Mouse (Mus musculus) liver, embryonic 14.5 days (tissue): ENCODE measurements around the gene Zgpat. TPM values are rescaled to one million over a fixed set of nuclear protein-coding genes. Genes with fewer than 3 reads are reported as not detected.

Source experiments
- ATAC-seq: fragments of 200-750 bp; cut with Nextera tagmentation; 2 replicates; pipeline ENCODE4 v1.8.0; 2017; ENCODE audit warnings: moderate number of reproducible peaks, mild to moderate bottlenecking, moderate library complexity; ENCODE audit not compliant: insufficient read depth
- DNase-seq, 3 experiments: peaks; one replicate each; pipeline ENCODE4 v3.0.0-alpha.2; 2012 to 2013; ENCODE audit warnings: low read depth in 3 of 3, low spot score in 3 of 3
- H3K27ac ChIP-seq: fragments of 300-500 bp; sonication (generic); 2 replicates; pipeline ENCODE4 v1.5.1; 2014; ENCODE audit warnings: moderate library complexity, mild to moderate bottlenecking, control low read depth, inconsistent platforms
- H3K27me3 ChIP-seq: fragments of 300-500 bp; sonication (generic); 2 replicates; pipeline ENCODE4 v1.6.1; 2014; ENCODE audit warnings: mild to moderate bottlenecking, low read length, moderate library complexity; ENCODE audit not compliant: control insufficient read depth, insufficient read depth
- H3K36me3 ChIP-seq: fragments of 300-500 bp; sonication (generic); replicated peaks from 2 replicates; pipeline ENCODE4 v1.6.1; 2014; ENCODE audit warnings: low read depth; ENCODE audit not compliant: control insufficient read depth, insufficient read depth
- H3K4me1 ChIP-seq, 2 experiments: fragments of 200-500 bp in 1 of 2; fragments of 300-500 bp in 1 of 2; sonication (generic) in 1 of 2; replicated peaks; 2 replicates each; pipeline ENCODE4 v1.6.1; 2012 to 2014; ENCODE audit warnings: antibody characterized with exemption in 1 of 2, inconsistent platforms in 1 of 2, low read length in 1 of 2; ENCODE audit not compliant: control insufficient read depth in 2 of 2, insufficient read depth in 2 of 2
- H3K4me2 ChIP-seq: fragments of 300-500 bp; sonication (generic); 2 replicates; pipeline ENCODE4 v1.6.1; 2014; ENCODE audit warnings: low read depth, mild to moderate bottlenecking, control low read depth, moderate library complexity
- H3K4me3 ChIP-seq, 2 experiments: fragments of 200-500 bp in 1 of 2; fragments of 300-500 bp in 1 of 2; sonication (generic) in 1 of 2; 2 replicates each; pipeline ENCODE4 v1.5.1; 2012 to 2014; ENCODE audit warnings: low read depth in 2 of 2, low read length in 2 of 2, mild to moderate bottlenecking in 2 of 2, control low read depth in 1 of 2, inconsistent platforms in 1 of 2, moderate library complexity in 1 of 2; ENCODE audit not compliant: insufficient read depth in 1 of 2
- H3K9ac ChIP-seq: fragments of 300-500 bp; sonication (generic); replicated peaks from 2 replicates; pipeline ENCODE4 v1.6.1; 2014; ENCODE audit warnings: mild to moderate bottlenecking, control low read depth, moderate library complexity
- H3K9me3 ChIP-seq: fragments of 300-500 bp; sonication (generic); 2 replicates; pipeline ENCODE4 v1.6.1; 2016; ENCODE audit warnings: low read length, mixed read lengths; ENCODE audit not compliant: control insufficient read depth
- CTCF ChIP-seq: IDR thresholded peaks from 2 replicates; pipeline ENCODE4 v1.5.1; 2016; ENCODE audit warnings: antibody characterized with exemption, low read depth, control low read depth
- EP300 ChIP-seq: IDR thresholded peaks from 2 replicates; pipeline ENCODE4 v1.6.1; 2016; ENCODE audit warnings: antibody characterized with exemption, low read depth
- WGBS: fragments of 180-500 bp; shearing (Covaris S2); extraction: QIAGEN DNeasy Blood & Tissue Kit; methylation state at CpG from one replicate; pipeline ENCODE4 v1.1.7; 2014; ENCODE audit not compliant: insufficient replicate concordance; 5-methylcytosine and 5-hydroxymethylcytosine counted together
- polyA plus RNA-seq, 2 experiments: library from polyadenylated mRNA; depleted of rRNA in 1 of 2; stranded (reverse) in 1 of 2; unstranded in 1 of 2; fragments of >200 nt; fragmentation: Nextera tagmentation in 1 of 2; extraction: Ambion mirVana in 1 of 2; gene quantifications; 2 replicates each; pipeline versions ENCODE4 v1.2.1 to v1.2.3; 2012 to 2014

The Zgpat gene
- polyA plus RNA-seq, 2 experiments: 8.4 to 8.8 TPM

DNA sequence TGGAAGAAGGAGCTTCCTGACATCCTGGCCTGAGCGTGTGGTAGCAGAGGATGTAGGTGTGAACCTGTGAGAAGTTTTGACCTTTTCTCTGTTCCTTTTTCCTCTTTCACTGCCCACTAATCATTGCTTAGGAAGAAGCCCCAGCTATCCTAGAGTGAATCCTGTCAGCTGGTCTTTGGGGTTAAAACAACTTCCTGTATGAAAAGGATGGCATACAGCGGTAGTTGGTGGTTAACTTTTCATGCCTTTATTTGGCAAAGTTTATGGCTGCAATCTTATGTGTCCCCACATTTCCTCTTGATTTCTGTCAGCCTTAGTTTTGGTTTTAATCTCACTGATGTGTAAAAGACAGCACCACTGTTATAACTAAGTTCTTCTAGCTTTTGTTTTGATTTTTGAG is 12.5 kb downstream of the Zgpat start:
- 32% methylated on average over 2 of the region's 2 CpGs for WGBS
- TF ChIP-seq EP300 (no peak), CTCF (no peak)

GRCm38 (mm10) chr2:181378701-181379100 is 14.0 kb downstream of the Zgpat start:
- no peak for ATAC-seq
- Histone ChIP-seq H3K9ac (no peak overlapping the region), H3K36me3 (peaks cover 24% of the 10 kb centered on the region), H3K4me1 (peaks cover under 1 to 4% of the 10 kb centered on the region in 2 experiments; a peak in 3 of 4 replicates), H3K4me3 (no peak overlapping the region), H3K27ac (no peak overlapping the region), H3K4me2 (no peak overlapping the region), H3K27me3 (no peaks in the 10 kb centered on the region), H3K9me3 (no peaks in the 10 kb centered on the region)
- no peak for DNase-seq
- WGBS: 74% methylated on average over 5 of the region's 5 CpGs
- no peak for TF ChIP-seq CTCF
- TF ChIP-seq EP300: no peak

More for the DNA sequence above, 12.5 kb downstream of the Zgpat start:
- no peak overlapping the region for H3K27ac ChIP-seq
- H3K4me1 ChIP-seq: peaks cover 3 to 6% of the 10 kb centered on the region in 2 experiments; a peak in 3 of 4 replicates
- no peak for ATAC-seq
- DNase-seq: no peak
- H3K4me2 ChIP-seq: no peak overlapping the region
- H3K27me3 ChIP-seq: no peaks in the 10 kb centered on the region
- no peaks in the 10 kb centered on the region for H3K9me3 ChIP-seq
- no peak overlapping the region for H3K4me3 ChIP-seq
- no peak overlapping the region; the same call in 1 of the 2 replicates for H3K9ac ChIP-seq
- peaks cover 20% of the 10 kb centered on the region for H3K36me3 ChIP-seq

- Histone ChIP-seq H3K27ac (no peak within 1 kb of the TSS), H3K4me3 (no peak within 1 kb of the TSS), H3K9me3 (no peaks in the 10 kb centered on the region), H3K4me1 (0 out of 4 replicates have a peak, but pooled peaks cover 0 to 2% of the 10 kb centered on the region in 2 experiments), H3K9ac (no peak within 1 kb of the TSS), H3K27me3 (no peaks in the 10 kb centered on the region), H3K4me2 (no peak within 1 kb of the TSS), H3K36me3 (peaks cover 24% of the 10 kb centered on the region)
- DNase-seq (no peak), ATAC-seq (no peak)
- WGBS: 85% methylated on average over 12 of the region's 12 CpGs
- TF ChIP-seq EP300: no peak
- no peak for TF ChIP-seq CTCF
These were observed 15.1 kb downstream of the Zgpat start, which contains the start of gene Lime1 for GRCm38 (mm10) chr2:181379778-181380177. Gene Lime1, plus strand, starts transcription at chr2:181380078.

GRCm38 (mm10) chr2:181380251-181380650 is 15.5 kb downstream of the Zgpat start:
- TF ChIP-seq CTCF: no peak
- TF ChIP-seq EP300: no peak
- Histone ChIP-seq H3K36me3 (peaks cover 24% of the 10 kb centered on the region), H3K4me1 (0 out of 4 replicates have a peak, but pooled peaks cover 0 to 2% of the 10 kb centered on the region in 2 experiments), H3K4me2 (no peak overlapping the region), H3K9ac (no peak overlapping the region), H3K4me3 (no peak overlapping the region), H3K27me3 (no peaks in the 10 kb centered on the region), H3K9me3 (no peaks in the 10 kb centered on the region), H3K27ac (no peak overlapping the region)
- ATAC-seq: no peak
- no peak for DNase-seq
- WGBS: 77% methylated on average over 5 of the region's 5 CpGs

GRCm38 (mm10) chr2:181381107-181381506 is 16.4 kb downstream of the Zgpat start:
- no peak overlapping the region for H3K4me2 ChIP-seq
- H3K36me3 ChIP-seq: peaks cover 24% of the 10 kb centered on the region
- no peak overlapping the region for H3K9ac ChIP-seq
- 65% methylated on average over 5 of the region's 5 CpGs for WGBS
- no peaks in the 10 kb centered on the region for H3K9me3 ChIP-seq
- DNase-seq (no peak), ATAC-seq (no peak)
- TF ChIP-seq EP300: no peak
- TF ChIP-seq CTCF: no peak
- 0 out of 4 replicates have a peak, but pooled peaks cover 0 to 2% of the 10 kb centered on the region in 2 experiments for H3K4me1 ChIP-seq
- H3K27me3 ChIP-seq: no peaks in the 10 kb centered on the region
- no peak overlapping the region for H3K27ac ChIP-seq
- H3K4me3 ChIP-seq: no peak overlapping the region
